Mouse (Mus musculus): ENCODE results near the gene Slc17a2.

Slc17a2 gene

DNA sequence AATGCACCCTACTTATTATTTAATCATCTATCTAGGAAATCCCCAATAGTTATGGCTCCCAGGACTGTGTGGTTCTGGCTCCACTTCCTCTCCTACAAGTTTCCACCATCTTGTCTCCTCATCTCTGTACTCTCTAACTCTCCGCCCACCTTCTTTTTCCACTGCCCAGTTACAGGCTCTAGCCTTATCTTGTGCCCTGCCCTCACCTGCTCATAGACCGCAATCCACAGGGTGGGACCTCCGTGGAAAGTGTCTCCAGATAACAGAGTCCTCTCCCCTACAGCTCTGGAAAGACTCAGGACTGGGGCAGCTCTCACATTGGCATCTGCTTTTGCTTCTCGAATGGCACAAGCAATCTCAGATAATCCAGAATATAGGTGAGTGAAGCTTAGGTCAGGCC lies 27.8 kb upstream of the Slc17a2 start:
- no peak for ATAC-seq (ENCODE audit: insufficient number of reproducible peaks, low FRiP score, low TSS enrichment)

DNA sequence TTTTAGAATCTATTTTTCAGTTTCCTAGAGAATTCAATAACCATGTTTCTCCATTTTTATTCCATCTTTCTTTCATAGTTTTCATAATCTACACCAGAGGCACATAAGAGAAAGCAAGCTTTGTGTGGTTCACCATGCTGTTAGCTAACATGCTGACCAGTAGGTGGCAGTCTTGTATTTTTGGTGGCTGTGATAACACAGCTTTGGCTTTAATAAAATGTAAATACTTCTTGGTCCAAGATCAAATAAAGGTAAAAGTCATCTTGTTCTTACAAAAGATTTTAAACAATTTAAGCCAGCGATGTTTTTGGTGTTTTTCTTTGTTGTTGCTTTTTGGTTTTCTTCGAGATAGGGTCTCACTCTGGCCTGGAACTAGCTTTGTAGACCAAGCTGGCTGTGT lies 14.3 kb upstream of the Slc17a2 start:
- no peak for ATAC-seq (ENCODE audit: insufficient number of reproducible peaks, low FRiP score, low TSS enrichment)

DNA sequence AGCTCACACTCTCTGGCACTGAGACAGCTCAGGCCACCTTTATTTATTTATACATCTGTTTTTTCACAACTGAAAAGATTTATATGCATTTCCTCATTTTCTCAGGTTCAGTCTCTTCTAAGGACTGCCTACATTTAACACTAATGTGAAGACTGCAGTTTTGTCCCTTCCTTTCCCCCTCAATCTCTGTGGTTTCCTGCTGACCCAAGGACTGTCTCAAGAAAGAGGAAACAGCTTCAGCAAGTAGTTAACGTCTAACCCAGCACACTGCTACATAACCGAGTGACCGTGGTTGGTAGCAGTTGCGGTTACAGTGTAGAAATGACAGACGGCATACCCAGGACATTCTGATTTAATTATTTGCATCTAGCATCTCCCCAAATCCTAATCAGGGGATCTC lies 7.4 kb upstream of the Slc17a2 start:
- no peak for ATAC-seq (ENCODE audit: insufficient number of reproducible peaks, low FRiP score, low TSS enrichment)

DNA sequence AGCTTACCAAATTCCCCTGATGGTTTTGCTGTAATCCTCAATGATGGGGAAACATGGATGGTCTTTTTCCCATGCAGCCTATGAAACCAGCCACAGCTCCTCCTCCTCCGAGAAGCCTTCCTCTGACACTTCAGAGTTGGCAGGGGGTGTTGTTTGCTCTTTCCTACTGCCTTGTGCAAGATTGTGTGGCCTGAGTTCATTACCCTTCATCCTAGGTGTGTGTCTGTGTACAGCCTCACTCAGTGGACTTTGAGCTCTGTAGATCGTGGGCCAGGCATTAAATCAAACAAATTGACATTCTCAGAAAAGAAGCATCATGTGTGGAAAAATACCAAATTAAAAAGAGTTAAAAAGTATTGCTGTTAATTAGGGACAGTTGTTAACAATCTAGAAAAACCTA lies 2.3 kb upstream of the Slc17a2 start:
- no peak for ATAC-seq (ENCODE audit: insufficient number of reproducible peaks, low FRiP score, low TSS enrichment)

DNA sequence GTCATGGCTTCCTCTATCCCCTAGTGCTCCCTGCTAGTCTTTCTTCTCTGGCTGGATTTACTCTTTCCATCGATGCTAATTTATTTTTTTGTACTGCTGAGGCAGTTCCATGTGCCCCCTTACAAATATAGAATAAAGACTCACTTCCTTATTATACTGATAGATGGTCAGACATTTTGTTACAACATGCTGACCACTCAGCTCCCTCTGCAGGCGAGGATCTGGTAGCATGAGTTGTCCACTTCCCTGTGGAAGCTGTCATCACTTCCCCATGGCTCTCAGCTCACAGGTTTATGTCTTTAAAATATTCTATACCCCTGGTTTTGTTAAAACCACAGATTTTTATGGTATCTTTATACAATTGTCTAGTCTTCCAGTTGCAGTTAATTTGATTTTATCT lies 9.4 kb downstream of the Slc17a2 start:
- no peak for ATAC-seq (ENCODE audit: insufficient number of reproducible peaks, low FRiP score, low TSS enrichment)

DNA sequence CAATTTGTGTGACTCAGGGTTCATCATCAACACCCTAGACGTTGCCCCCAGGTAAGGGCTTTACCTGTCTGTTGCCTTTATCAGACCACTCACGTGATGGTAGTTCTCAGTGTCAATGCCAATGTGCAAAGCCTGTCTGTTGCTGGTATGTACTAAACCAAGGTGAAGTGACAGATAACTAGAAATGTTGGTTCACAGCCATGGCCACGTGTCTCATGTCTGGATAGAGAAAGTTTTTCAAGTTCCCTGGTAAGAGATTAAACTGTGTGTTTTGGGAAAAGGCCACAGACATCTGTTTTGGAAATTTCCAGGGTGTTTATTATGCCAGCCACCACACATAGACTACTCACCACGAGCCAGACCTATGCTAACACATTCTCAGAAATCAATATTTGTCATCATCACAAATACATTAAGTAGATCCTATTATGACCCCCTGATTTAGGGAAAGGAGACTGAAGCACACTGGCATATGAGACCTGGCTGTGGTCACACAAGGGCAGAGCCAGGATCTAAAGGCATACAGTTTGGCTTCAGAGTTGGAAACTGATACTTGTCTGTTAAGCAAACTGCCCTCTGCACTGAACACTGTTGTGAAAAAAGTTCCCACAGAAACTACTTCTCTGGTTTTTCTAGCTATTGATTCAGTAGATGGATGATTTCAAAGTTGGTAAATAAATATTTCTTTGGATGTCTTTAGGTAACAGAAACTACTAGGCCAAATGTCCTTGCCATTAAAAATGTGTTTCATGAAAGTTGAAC lies 13.6 kb downstream of the Slc17a2 start:
- no peak for ATAC-seq (ENCODE audit: insufficient number of reproducible peaks, low FRiP score, low TSS enrichment)

DNA sequence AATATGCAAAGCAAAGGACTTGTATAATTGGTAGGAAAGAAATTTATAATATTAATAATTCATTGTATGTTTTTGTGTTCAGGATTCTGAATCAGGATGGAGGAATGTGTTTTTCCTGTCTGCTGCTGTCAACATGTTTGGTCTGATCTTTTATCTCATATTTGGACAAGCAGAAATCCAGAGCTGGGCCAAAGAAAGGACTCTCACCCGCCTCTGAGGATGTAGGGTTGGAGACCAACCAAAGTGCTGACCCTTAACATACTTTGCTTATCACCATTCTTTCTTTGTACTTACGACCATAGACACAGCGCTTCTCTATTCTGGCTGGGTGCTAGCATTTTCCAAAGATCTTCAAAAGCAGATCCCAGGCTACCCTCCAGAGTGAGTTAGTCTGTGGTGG lies 15.4 kb downstream of the Slc17a2 start:
- no peak for ATAC-seq (ENCODE audit: insufficient number of reproducible peaks, low FRiP score, low TSS enrichment)

DNA sequence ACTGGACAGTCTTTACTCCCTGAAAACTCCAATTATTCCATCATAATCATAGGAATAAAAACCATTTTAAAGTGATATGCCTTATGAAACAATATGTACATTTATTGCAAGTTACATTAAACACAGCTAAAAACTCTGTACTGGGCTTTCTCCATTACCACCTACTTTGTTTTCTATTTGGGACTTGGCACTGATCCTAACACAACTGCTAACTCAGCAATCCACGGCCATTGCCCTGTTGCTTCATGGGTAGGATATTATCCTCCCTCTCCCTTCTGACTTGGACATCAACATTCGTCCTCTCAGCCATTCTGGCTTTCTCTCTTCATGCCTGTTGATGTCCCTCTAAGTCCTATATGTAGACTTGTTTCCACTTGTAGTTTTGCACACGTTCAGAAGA lies 19.8 kb downstream of the Slc17a2 start:
- no peak for ATAC-seq (ENCODE audit: insufficient number of reproducible peaks, low FRiP score, low TSS enrichment)

DNA sequence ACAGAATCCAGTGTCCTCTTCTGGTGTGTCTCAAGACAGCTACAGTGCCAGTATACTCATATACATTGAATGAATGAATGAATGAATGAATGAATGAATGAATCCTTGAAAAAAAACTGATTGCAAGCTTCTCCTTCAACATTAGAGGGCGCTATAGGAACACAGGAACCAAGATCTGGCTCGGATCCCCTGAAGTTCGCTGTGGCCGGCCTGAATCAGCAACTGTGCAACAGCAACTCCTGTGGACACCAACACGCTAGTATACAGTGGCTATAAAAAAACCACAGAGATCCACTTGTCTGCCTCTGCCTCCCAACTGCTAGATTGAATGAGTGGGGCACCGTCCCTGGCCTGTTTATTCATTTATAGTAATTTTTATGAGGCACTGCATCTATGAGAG lies 26.3 kb downstream of the Slc17a2 start:
- no peak for ATAC-seq (ENCODE audit: insufficient number of reproducible peaks, low FRiP score, low TSS enrichment)

DNA sequence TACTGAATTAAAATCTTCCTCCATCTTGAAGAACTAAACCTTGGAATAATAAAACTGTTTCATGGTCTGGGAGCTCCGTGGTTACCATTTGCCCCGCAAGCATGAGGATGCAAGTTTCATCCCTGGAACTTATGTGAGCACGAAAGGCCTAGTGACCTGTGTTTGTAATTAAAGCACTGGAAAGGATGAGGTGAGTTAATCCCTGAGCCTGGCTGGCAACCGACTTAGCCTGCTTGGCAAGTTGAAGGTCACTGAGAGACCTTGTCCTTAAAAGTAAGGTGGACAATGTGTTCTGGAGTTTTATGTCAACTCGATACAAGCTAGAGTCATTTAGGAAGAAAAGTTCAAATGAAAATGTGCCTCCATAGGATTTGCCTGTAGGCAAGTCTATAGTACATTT lies 28.0 kb downstream of the Slc17a2 start:
- no peak for ATAC-seq (ENCODE audit: insufficient number of reproducible peaks, low FRiP score, low TSS enrichment)

DNA sequence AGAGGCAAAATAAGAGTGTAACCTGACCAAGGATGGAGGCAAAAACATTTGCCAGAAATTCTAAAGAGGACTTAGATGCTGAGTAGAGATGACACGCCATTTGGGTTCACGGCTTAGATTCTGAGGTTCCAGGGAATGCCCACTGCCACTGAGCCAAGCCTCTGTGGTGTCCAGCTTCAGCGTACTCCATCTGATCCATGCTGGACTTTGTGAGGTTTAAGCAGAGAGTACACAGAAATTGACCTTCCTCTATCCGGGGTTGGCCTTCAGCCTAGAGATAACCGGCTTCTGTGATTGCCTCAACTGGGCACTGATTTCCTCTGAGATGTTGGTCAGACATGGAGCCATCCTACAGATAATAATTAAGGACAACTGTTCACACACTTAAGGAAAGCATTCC lies 29.8 kb downstream of the Slc17a2 start:
- ATAC-seq (ENCODE audit: insufficient number of reproducible peaks, low FRiP score, low TSS enrichment): no peak

DNA sequence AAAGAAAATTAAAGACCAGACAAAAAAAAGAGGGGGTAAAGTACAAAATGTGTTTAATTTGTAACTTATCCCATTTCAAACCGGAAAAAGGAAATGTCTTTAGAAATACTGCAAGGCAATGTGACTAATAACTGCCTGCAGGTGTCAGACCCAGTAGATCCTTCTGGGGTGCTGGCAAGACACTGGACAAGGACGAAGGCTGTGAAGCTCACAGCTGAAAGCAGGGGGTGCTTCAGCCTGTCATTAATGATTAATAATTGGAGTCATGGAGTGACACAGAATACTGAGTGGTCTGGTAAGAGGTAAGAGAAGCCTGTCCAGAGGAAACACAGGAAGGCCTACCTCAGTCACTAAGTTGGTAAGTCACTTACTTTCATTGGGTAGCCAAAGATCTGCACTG lies 32.5 kb downstream of the Slc17a2 start, which contains the start of gene Slc17a3:
Slc17a3 (plus strand) TSS at position 127 of the 400 bp plus-strand sequence.
- no peak for ATAC-seq (ENCODE audit: insufficient number of reproducible peaks, low FRiP score, low TSS enrichment)

DNA sequence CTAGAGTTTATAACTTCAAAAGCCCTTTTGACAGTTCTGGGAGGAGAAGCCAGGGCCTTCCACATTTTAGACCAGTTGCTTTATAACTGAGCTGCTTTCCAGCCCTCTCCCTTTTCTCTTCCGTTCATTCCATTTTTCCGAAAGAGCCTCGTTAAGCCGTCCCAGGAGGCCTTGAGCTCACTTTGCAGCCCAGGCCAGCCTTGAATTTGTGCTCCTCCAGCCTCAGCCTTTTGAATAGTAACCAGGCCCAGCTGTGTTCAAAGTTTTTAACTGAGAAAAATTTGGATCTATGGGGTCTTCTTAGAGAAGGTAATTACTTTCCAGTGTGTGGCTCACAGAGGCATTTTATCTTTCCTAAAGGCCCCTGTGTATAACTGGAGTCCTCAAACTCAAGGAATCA lies 39.1 kb downstream of the Slc17a2 start:
- ATAC-seq (ENCODE audit: insufficient number of reproducible peaks, low FRiP score, low TSS enrichment): no peak

DNA sequence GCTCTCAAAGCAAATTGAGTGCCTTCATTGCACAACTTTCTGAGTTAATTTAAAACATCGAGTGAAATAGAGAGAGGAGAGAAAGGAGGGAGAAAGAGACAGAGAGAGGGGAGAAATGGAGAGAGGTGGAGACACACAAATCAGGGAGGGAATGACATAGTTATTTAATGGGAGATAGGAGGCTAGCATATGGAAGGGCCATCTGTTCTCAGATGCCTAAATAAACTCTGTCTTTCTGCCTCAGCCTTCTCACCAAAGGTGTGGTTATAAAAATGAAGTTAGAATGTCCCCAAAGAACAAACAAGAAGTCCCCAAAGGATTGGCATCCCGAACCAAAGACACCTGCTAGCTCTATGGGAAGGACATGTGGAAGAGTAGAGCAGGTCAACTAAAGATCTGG lies 42.5 kb downstream of the Slc17a2 start:
- no peak for ATAC-seq (ENCODE audit: insufficient number of reproducible peaks, low FRiP score, low TSS enrichment)

DNA sequence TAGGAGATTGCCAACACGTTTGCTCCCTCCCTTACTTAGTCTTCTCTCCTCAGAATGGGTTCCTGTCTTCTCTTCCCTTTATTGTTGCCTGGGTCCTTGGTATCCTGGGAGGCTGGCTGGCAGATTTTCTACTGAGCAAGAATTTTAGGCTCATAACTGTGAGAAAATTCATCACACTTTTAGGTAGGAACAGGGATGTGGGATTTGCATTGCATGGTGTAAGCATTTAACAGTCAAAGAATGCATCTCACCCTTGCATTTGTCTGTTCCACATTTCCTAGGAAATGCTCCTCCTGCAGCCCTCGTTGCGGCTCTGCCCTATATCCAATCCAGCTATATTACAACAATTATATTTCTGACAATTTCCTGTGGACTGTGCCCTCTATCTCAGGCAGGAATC lies 49.6 kb downstream of the Slc17a2 start:
- no peak for ATAC-seq (ENCODE audit: insufficient number of reproducible peaks, low FRiP score, low TSS enrichment)

DNA sequence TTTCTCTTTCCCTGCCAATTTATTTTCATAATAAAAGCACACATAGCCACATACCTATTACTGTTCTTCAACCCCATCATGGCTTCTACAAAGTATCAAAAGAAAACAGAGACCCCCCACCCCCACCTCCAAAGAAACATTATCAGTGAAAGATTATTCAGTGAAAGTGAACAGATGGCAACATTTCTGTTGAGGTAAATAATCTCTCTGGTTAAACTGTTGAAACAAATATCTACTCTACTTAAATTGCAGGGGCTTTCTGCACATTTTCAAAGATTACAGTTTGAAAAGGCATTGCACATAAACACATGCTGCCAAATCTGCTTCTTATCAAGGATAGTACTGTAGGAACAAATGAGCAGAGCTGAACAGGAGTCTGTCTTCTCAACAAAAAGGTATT lies 55.0 kb downstream of the Slc17a2 start:
- no peak for ATAC-seq (ENCODE audit: insufficient number of reproducible peaks, low FRiP score, low TSS enrichment)

DNA sequence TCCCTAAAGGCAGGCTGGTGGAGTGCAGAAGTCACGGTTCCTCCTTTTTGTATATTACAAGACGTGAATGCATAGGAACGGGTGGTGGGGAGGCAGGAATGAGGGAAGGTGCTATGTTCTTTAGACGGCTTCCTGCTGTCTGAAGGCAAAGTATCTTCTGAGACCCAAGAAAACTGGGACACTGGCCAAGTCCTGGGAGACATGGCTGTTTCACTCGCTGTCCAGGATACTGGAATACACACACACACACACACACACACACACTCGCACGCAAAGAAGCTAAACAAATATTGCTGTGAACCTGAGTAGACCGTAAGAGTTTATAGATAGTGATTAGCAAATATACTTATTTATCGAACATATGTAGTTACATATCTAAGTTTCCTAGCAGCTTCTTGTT lies 57.9 kb downstream of the Slc17a2 start:
- no peak for ATAC-seq (ENCODE audit: insufficient number of reproducible peaks, low FRiP score, low TSS enrichment)

DNA sequence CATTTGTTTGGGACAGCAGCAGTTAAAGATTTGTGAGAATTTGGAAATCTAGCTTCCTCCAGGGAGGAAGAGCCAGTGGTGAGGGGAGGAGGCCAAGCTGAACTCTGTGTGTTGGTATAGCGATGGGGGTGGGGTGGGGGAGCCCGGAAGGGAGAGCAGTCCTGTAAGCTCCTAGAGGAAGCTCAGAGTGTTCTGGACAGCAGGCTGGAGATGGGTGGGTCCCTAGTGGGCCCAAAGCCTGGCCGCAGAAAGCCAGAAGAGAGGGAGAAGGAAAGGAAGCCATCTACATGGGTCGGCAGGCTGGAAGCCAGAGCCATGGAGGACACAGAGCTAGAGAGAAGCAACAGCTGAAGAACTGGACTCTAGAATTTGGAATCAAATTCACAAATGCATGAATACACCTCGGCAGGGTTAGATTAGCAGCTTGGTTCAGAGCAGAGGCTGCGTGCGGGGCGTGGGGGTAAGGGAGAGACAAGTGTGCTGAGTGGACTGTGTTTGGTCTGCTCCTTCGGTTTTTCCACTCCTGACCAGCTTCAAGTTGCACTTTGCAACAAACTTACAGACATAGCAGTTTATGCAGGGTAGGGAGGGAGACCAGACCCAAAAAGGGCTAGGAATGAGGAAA lies 59.4 kb downstream of the Slc17a2 start:
- no peak for ATAC-seq (ENCODE audit: insufficient number of reproducible peaks, low FRiP score, low TSS enrichment)

DNA sequence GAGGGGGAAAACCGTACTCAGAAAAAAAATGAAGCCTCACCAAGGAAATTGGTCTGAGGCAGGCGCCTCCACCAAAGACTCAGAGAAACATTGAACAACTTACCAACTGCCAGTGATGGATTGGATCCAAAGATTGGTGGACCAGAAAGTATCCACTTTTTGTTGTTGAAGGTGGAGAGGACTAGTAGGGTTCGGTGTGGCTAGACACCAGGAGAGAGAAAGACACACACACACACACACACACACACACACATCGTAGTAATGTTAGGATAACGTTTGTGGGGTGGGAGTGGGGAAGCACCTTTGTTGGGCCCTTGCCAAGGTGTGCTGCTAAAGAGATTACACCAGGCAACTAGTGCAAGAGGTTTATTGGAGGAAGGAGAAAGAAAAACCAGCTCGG lies 60.2 kb downstream of the Slc17a2 start:
- ATAC-seq (ENCODE audit: insufficient number of reproducible peaks, low FRiP score, low TSS enrichment): no peak

DNA sequence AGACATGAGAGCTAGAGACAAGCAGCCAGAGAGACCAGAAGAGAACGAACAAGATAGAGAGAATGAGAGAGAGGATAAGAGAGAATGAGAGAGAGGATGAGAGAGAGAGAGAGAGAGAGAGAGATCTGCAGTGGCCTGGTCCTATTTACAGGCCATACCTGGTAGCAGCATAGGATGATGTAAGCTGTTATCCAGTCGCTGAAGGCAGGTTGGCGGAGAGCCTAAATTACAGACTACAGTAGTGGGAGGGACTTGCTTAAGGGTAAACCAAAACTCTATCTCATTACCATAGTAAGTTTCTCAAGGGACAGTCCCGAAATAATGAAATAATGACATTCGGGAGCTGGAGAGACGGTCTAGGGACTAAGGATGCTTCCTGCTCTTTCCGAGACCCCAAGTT lies 60.6 kb downstream of the Slc17a2 start, which contains the start of gene Slc17a1:
Slc17a1 (plus strand) TSS at position 346 of the 400 bp plus-strand sequence.
- ATAC-seq (ENCODE audit: insufficient number of reproducible peaks, low FRiP score, low TSS enrichment): no peak

DNA sequence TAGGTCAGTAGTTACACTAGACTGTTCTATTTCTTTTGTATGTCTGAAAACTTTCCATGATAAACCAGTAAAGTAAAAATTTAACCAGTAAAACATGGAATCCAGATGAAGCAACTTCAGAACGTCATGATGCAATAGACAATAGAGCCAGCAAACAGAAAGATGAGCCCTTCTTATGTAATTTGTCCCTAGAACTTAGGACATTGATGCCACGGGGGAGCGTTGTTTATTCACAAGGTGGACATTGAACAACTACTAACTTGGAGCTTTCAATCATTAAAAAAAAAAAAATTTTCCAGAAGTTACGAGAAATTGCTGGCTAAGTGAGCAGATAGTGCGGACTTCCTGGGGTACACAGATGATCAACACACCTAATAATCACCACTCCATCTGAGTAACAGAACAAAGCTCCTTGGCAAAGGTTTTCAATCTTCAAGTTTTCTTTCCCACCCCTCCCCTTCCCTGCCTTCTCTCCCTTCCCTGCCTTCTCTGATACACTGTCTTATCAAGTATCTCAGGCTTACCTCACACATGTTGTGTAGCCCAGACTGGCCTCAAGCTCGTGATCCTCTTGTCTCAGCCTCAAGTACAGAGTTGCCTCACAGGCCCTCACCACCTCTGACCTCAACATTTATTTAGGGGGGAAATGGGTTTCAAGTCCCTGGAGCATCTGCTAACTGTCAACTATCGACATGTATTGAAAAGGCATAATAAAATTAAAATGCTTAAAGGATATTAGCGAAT lies 62.2 kb downstream of the Slc17a2 start:
- ATAC-seq (ENCODE audit: insufficient number of reproducible peaks, low FRiP score, low TSS enrichment): no peak

Measured in cerebellum, adult (tissue).